Mouse (Mus musculus) bone marrow, adult 2 months (tissue): ENCODE measurements around the gene Samd1.

ENCODE experiments used
- CTCF ChIP-seq: fragments of 200-500 bp; IDR thresholded peaks from 2 replicates; pipeline ENCODE4 v1.5.1; 2011; ENCODE audit warnings: low read length, control low read depth; ENCODE audit not compliant: control insufficient read depth, insufficient read depth
- POLR2A ChIP-seq: fragments of 200-500 bp; IDR thresholded peaks from 2 replicates; pipeline ENCODE4 v1.6.1; 2011; ENCODE audit warnings: low read depth, mild to moderate bottlenecking, control low read depth, low read length, borderline replicate concordance; ENCODE audit not compliant: control insufficient read depth

DNA sequence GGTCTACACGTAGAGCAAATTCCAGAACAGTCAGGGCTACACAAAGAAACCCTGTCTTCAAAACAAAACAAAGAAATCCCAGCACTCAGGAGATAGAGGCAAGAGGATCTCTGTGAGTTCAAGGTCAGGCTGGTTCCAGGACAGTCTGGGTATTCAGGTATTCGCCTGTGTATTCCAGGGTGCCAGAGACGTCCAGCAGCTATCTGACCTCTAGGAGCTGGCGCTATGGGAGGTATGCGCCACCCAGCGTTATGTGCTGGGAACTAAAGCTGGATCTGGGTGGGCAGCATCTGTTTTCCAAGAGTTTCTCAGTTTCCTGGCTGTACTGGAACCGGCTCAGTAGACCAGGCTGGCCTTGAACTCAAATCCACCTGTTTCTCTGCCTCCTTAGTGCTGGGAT is 10.9 kb downstream of the Samd1 start:
- TF ChIP-seq POLR2A, result no peak
- TF ChIP-seq CTCF, result no peak
